Mouse (Mus musculus) forebrain, embryonic 11.5 days (tissue): ENCODE data around the gene Arap2. TPM values are rescaled to one million over a fixed set of nuclear protein-coding genes. Genes with fewer than 3 reads are reported as not detected.
"Not testable (repeated sequence)": the region's sequence is repeated elsewhere in the genome, so short reads cannot be mapped to it uniquely, and the experiment has no call there.

Experiments used
- ATAC-seq: fragments of 200-750 bp; cut with Nextera tagmentation; replicated peaks from 2 replicates; pipeline ENCODE4 v1.8.0; 2017; ENCODE audit warnings: moderate TSS enrichment; ENCODE audit not compliant: low FRiP score
- DNase-seq: peaks from one replicate; pipeline ENCODE4 v3.0.0-alpha.2; 2017; ENCODE audit warnings: low spot score
- H3K27ac ChIP-seq: fragments of 300-500 bp; sonication (generic); 2 replicates; pipeline ENCODE4 v1.5.1; 2014; ENCODE audit warnings: low read depth, low read length
- H3K27me3 ChIP-seq: fragments of 300-500 bp; sonication (generic); 2 replicates; pipeline ENCODE4 v1.6.1; 2014; ENCODE audit warnings: mild to moderate bottlenecking, low read length, mixed read lengths; ENCODE audit not compliant: control insufficient read depth, insufficient read depth
- H3K36me3 ChIP-seq: fragments of 300-500 bp; sonication (generic); 2 replicates; pipeline ENCODE4 v1.6.1; 2014; ENCODE audit warnings: mild to moderate bottlenecking, low read length, moderate library complexity, mixed read lengths; ENCODE audit not compliant: control insufficient read depth, insufficient read depth
- H3K4me1 ChIP-seq: fragments of 300-500 bp; sonication (generic); replicated peaks from 2 replicates; pipeline ENCODE4 v1.6.1; 2014; ENCODE audit warnings: low read length, mixed read lengths; ENCODE audit not compliant: control insufficient read depth, insufficient read depth
- H3K4me2 ChIP-seq: fragments of 300-500 bp; sonication (generic); 2 replicates; pipeline ENCODE4 v1.6.1; 2014; ENCODE audit warnings: low read depth, mild to moderate bottlenecking, low read length, moderate library complexity, mixed read lengths; ENCODE audit not compliant: severe bottlenecking
- H3K4me3 ChIP-seq: fragments of 300-500 bp; sonication (generic); 2 replicates; pipeline ENCODE4 v1.5.1; 2014; ENCODE audit warnings: low read depth, low read length
- H3K9ac ChIP-seq: fragments of 300-500 bp; sonication (generic); 2 replicates; pipeline ENCODE4 v1.6.1; 2014; ENCODE audit warnings: low read length
- H3K9me3 ChIP-seq: fragments of 300-500 bp; sonication (generic); 2 replicates; pipeline ENCODE4 v1.6.1; 2016; ENCODE audit warnings: low read length, mixed read lengths; ENCODE audit not compliant: control insufficient read depth
- WGBS: fragments of 180-500 bp; shearing (Covaris S2); extraction: QIAGEN DNeasy Blood & Tissue Kit; methylation state at CpG from one replicate; pipeline ENCODE4 v1.1.7; 2014; 5-methylcytosine and 5-hydroxymethylcytosine counted together
- polyA plus RNA-seq: library from polyadenylated mRNA; unstranded; fragments of >200 nt; fragmentation: Nextera tagmentation; extraction: Ambion mirVana; gene quantifications from 2 replicates; pipeline ENCODE4 v1.2.1, GENCODE M21; 2014

The Arap2 gene
- polyA plus RNA-seq, 1 experiment from 2014 or later, result 1.0 TPM

DNA sequence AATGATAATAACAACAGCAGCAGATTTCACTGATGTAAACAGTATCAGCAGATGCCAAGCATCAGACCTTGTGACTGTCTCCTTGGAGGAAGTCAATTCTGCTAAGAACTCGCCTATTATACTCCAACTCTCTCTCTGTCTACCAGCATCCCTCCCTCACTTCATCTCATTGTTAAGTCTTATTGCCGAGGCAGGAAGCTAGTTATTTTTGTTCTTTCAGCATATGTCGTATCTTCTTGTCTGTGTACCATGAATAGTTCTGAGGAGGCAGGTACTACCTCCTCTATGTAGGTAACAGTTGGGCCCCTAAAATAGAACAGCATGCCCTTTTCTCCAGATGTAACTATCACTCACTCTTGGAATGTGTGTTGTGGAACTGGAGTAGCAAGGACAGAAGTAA lies 13.0 kb downstream of the Arap2 start:
- H3K9ac ChIP-seq, result no peak overlapping the region
- no peak overlapping the region for H3K4me2 ChIP-seq
- 80% methylated on average over 3 of the region's 3 CpGs for WGBS
- H3K36me3 ChIP-seq, result no peaks in the 10 kb centered on the region
- ATAC-seq, result no peak
- no peaks in the 10 kb centered on the region for H3K27me3 ChIP-seq
- H3K4me1 ChIP-seq, result no peaks in the 10 kb centered on the region
- H3K4me3 ChIP-seq, result no peak overlapping the region
- H3K27ac ChIP-seq, result no peak overlapping the region
- no peaks in the 10 kb centered on the region for H3K9me3 ChIP-seq
- no peak for DNase-seq

GRCm38 (mm10) chr5:62751692-62752091 lies 14.3 kb downstream of the Arap2 start:
- 78% methylated on average over 2 of the region's 2 CpGs for WGBS
- H3K4me1 ChIP-seq, result no peaks in the 10 kb centered on the region
- H3K9ac ChIP-seq, result no peak overlapping the region
- H3K4me3 ChIP-seq, result no peak overlapping the region
- H3K9me3 ChIP-seq, result no peaks in the 10 kb centered on the region
- DNase-seq (no peak), ATAC-seq (no peak)
- H3K27ac ChIP-seq, result no peak overlapping the region
- H3K4me2 ChIP-seq, result no peak overlapping the region
- no peaks in the 10 kb centered on the region for H3K27me3 ChIP-seq
- H3K36me3 ChIP-seq, result no peaks in the 10 kb centered on the region

DNA sequence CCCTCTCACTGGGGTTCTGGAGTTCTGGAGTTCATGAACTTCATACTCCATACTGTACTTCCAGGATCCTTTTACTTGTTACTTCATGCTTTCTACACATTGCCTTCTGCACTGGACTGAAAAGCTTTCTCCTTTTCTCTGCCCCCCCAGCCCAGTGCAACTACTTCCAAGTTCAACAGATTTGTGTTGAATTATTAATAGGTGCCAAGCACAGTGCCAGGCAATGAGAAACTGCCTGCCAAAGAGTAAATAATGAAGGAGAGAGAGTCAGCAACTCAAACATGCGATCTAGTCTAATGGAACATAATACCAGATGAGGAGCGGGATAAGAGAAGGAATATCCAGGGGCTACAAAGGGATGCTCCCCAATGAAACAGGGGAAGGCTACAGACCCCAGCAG lies 17.8 kb downstream of the Arap2 start:
- ATAC-seq (no peak), DNase-seq (no peak)
- no peak overlapping the region for H3K4me3 ChIP-seq
- no peaks in the 10 kb centered on the region for H3K4me1 ChIP-seq
- WGBS, result 98% methylated on average over 2 of the region's 2 CpGs
- no peaks in the 10 kb centered on the region for H3K36me3 ChIP-seq
- no peaks in the 10 kb centered on the region for H3K27me3 ChIP-seq
- no peaks in the 10 kb centered on the region for H3K9me3 ChIP-seq
- H3K9ac ChIP-seq, result no peak overlapping the region
- H3K4me2 ChIP-seq, result no peak overlapping the region
- H3K27ac ChIP-seq, result no peak overlapping the region

DNA sequence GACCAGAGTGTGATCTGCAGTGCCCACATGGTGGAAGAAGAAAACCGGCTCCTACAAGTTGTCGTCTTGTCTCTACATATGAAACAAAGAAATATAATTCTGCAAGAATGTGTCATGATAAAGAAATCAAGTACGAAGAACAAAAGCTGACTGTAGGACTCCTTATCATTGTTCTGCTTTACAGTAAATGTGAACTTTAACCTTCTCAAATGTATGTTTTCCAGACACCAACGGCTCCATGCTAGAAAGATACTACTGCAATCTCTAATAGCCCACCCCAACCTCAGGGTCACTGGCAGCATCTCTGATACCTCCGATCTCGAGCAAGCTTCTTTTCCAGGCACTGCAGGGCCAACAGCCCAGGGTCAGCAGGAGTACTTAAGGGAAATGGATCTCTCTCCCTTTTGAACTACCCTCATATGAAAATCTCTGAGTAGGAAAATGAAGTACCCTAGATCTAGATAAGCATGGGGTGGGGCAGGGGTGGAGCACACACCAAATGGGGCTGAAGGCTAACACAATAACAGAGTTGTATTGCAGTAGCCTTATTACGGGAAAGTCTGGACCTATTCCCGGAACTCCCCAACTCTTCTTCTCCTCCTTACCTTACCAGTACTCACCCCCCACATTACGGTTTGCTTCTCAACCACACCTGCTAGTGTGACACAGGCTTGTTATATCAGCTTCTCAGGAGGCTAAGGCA lies 22.6 kb downstream of the Arap2 start:
- no peak overlapping the region for H3K4me2 ChIP-seq
- H3K27me3 ChIP-seq, result no peaks in the 10 kb centered on the region
- 91% methylated on average over 9 of the region's 9 CpGs for WGBS
- H3K4me3 ChIP-seq, result no peak overlapping the region
- no peaks in the 10 kb centered on the region for H3K9me3 ChIP-seq
- DNase-seq (no peak), ATAC-seq (no peak)
- H3K27ac ChIP-seq, result no peak overlapping the region
- H3K36me3 ChIP-seq, result no peaks in the 10 kb centered on the region
- H3K9ac ChIP-seq, result no peak overlapping the region
- H3K4me1 ChIP-seq, result no peaks in the 10 kb centered on the region

GRCm38 (mm10) chr5:62739451-62740415 lies 26.2 kb downstream of the Arap2 start:
- H3K9me3 ChIP-seq, result no peaks in the 10 kb centered on the region
- no peak overlapping the region for H3K4me3 ChIP-seq
- DNase-seq, result no peak
- no peak overlapping the region for H3K9ac ChIP-seq
- no peaks in the 10 kb centered on the region for H3K36me3 ChIP-seq
- H3K27ac ChIP-seq, result no peak overlapping the region
- H3K27me3 ChIP-seq, result no peaks in the 10 kb centered on the region
- no peak overlapping the region for H3K4me2 ChIP-seq
- H3K4me1 ChIP-seq, result no peaks in the 10 kb centered on the region
- ATAC-seq, result no peak
- 90% methylated on average over 9 of the region's 9 CpGs for WGBS

DNA sequence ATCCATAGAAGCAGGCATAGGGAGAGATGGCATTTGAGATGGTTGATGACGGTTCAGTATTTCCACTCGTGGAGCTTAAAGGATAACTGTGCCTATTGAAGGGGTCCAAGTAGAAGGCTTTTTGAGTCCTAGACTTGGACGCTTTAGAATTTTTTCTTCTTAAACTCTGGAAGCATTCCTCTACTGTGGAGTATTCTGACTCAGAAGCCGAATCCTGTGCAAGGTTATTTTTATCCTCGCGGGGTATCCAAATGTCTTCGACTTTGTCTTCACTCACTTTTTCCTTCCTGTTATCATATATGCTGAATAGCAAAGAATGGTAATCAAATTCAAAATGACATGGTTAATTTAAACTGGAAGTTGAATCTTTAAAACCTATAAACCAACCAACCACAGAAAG lies 35.4 kb downstream of the Arap2 start:
- 92% methylated on average over 7 of the region's 7 CpGs for WGBS
- not testable (repeated sequence) for H3K9me3 ChIP-seq, DNase-seq, H3K4me1 ChIP-seq, H3K36me3 ChIP-seq, H3K4me2 ChIP-seq, H3K9ac ChIP-seq, ATAC-seq, H3K27ac ChIP-seq, H3K4me3 ChIP-seq, H3K27me3 ChIP-seq

DNA sequence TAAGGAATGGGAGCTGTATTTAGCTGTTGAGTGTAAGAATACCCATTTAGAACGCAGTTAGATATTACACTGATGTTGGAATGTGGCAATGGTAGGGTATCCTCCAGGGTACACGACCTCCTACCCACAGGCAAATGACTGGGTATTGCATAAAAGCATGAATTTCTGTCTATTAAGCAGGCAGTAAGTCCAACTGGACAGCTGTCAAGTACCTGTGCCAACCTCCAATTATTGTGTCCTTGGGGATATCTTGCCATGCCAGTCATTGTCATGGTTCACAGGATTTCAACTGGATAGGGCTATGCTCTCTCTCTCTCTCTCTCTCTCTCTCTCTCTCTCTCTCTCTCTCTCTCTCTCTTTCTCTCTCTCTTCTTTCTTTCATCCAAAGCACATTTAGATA lies 40.4 kb downstream of the Arap2 start:
- Histone ChIP-seq H3K36me3 (no peaks in the 10 kb centered on the region), H3K27me3 (no peaks in the 10 kb centered on the region), H3K4me3 (no peak overlapping the region), H3K4me1 (no peaks in the 10 kb centered on the region), H3K9me3 (no peaks in the 10 kb centered on the region), H3K27ac (no peak overlapping the region), H3K4me2 (no peak overlapping the region), H3K9ac (no peak overlapping the region)
- no peak for DNase-seq
- 77% methylated on average over 2 of the region's 2 CpGs for WGBS
- ATAC-seq, result no peak

GRCm38 (mm10) chr5:62723261-62724105 lies 42.5 kb downstream of the Arap2 start:
- Histone ChIP-seq H3K9ac (no peak overlapping the region), H3K4me1 (no peaks in the 10 kb centered on the region), H3K4me3 (no peak overlapping the region), H3K27me3 (no peaks in the 10 kb centered on the region), H3K4me2 (no peak overlapping the region), H3K9me3 (no peaks in the 10 kb centered on the region), H3K36me3 (no peaks in the 10 kb centered on the region), H3K27ac (no peak overlapping the region)
- ATAC-seq (no peak), DNase-seq (no peak)
- WGBS, result 79% methylated on average over 3 of the region's 3 CpGs
